Mouse (Mus musculus) spleen, adult 2 months (tissue): ENCODE measurements at regions not wholly inside any gene's neighbourhood (a gene's known extent, or its start where the extent isn't known, plus 50 kb on each side); places are given as distances from the start of the nearest gene placed in this dataset.

Experiments used
- CTCF ChIP-seq: fragments of 200-500 bp; IDR thresholded peaks from 2 replicates; pipeline ENCODE4 v1.5.1; 2011; ENCODE audit warnings: mild to moderate bottlenecking, inconsistent platforms; ENCODE audit not compliant: insufficient read depth, insufficient read length, insufficient replicate concordance; ENCODE audit errors: extremely low read depth
- POLR2A ChIP-seq: fragments of 200-500 bp; IDR thresholded peaks from 2 replicates; pipeline ENCODE4 v1.6.1; 2011; ENCODE audit warnings: low read depth, low read length, inconsistent platforms

- no peak for TF ChIP-seq POLR2A
- no peak for TF ChIP-seq CTCF
These were observed 187.7 kb upstream of the 4930412O13Rik start for GRCm38 (mm10) chr2:9693351-9693750.
